In genomic region chr4:142184852-142185532, GRCm38 (mm10) we compare ENCODE assay signal across 16 mouse cellular contexts. TPM values are rescaled to one million over a fixed set of nuclear protein-coding genes. Genes with fewer than 3 reads are reported as not detected.
DNase-seq lines count a peak whose midpoint lies in the region; ATAC-seq and TF ChIP-seq lines count a peak whose summit lies in the region.
"Had no signal": no experiment of that assay in that cellular context is flagged by ENCODE, and none has a peak within 500 bp of the region (broad histone marks: within the 10 kb centered on the region; RNA-seq: fewer than 3 reads in every experiment).

No protein-coding gene starts in this region.

- peaks cover 6% of the 10 kb centered on the region; the same call in 1 of the 2 replicates for H3K9me3 ChIP-seq in hindbrain, embryonic 10.5 days
- H3K9me3 ChIP-seq in hindbrain, postnatal 0 days (ENCODE audit: low read length), result no peaks in the 10 kb centered on the region
- H3K9me3 ChIP-seq in kidney, embryonic 15.5 days (replicated peaks), result 0 out of 2 replicates have a peak, but pooled peaks cover 3% of the 10 kb centered on the region
- H3K9me3 ChIP-seq in stomach, embryonic 14.5 days (ENCODE audit: control insufficient read depth, low read depth, low read length), result no peaks in the 10 kb centered on the region
- H3K9me3 ChIP-seq: embryonic facial prominence, embryonic 13.5 days; hindbrain, embryonic 12.5 days; neural tube, embryonic 12.5 days had no signal

- no peak overlapping the region for H3K4me2 ChIP-seq in hindbrain, postnatal 0 days (ENCODE audit: low read depth, low read length)
- H3K4me2 ChIP-seq in kidney, embryonic 15.5 days, result no peak overlapping the region
- H3K4me2 ChIP-seq in stomach, embryonic 14.5 days (replicated peaks; ENCODE audit: low read depth, low read length), result no peak overlapping the region
- H3K4me2 ChIP-seq: embryonic facial prominence, embryonic 13.5 days; hindbrain, embryonic 12.5 days; lung, embryonic 14.5 days; midbrain, embryonic 11.5 days; neural tube, embryonic 12.5 days had no signal

- 0 out of 2 replicates have a peak overlapping the region, but pooled peaks have one; percentile 30 for H3K27ac ChIP-seq in hindbrain, embryonic 10.5 days
- no peak overlapping the region for H3K27ac ChIP-seq in hindbrain, postnatal 0 days
- H3K27ac ChIP-seq in kidney, embryonic 15.5 days, result peak overlapping the region; percentile 77
- H3K27ac ChIP-seq in stomach, embryonic 14.5 days (ENCODE audit: low read length), result peak overlapping the region; percentile 75; the same call in 1 of the 2 replicates
- H3K27ac ChIP-seq: embryonic facial prominence, embryonic 13.5 days; hindbrain, embryonic 12.5 days; neural tube, embryonic 12.5 days had no signal

- DNase-seq in hindbrain, embryonic 10.5 days (ENCODE audit: low spot score), result no peak
- DNase-seq in hindbrain, postnatal 0 days (ENCODE audit: low spot score), result no peak
- DNase-seq in cerebellum, postnatal 10 days, result peak; percentile 71 to 81
- DNase-seq in gastrocnemius, postnatal 25 days, result no peak
- DNase-seq in adipocyte (ENCODE audit: low spot score), result no peak
- DNase-seq: B cell, adult 2 months; forebrain, postnatal 0 days; lung, embryonic 14.5 days; right cerebral cortex, adult 18-20 months had no signal

- no peaks in the 10 kb centered on the region for H3K27me3 ChIP-seq in hindbrain, embryonic 10.5 days (ENCODE audit: insufficient read depth, poor library complexity, severe bottlenecking)
- H3K27me3 ChIP-seq in hindbrain, postnatal 0 days (ENCODE audit: insufficient read depth, low read length), result no peaks in the 10 kb centered on the region
- no peaks in the 10 kb centered on the region for H3K27me3 ChIP-seq in kidney, embryonic 15.5 days
- H3K27me3 ChIP-seq in stomach, embryonic 14.5 days (ENCODE audit: control insufficient read depth, insufficient read depth, low read length), result no peaks in the 10 kb centered on the region
- H3K27me3 ChIP-seq: embryonic facial prominence, embryonic 13.5 days; hindbrain, embryonic 12.5 days; neural tube, embryonic 12.5 days had no signal

- H3K9ac ChIP-seq in hindbrain, postnatal 0 days (replicated peaks; ENCODE audit: low read length), result no peak overlapping the region
- H3K9ac ChIP-seq in kidney, embryonic 15.5 days, result no peak overlapping the region
- H3K9ac ChIP-seq in stomach, embryonic 14.5 days (replicated peaks; ENCODE audit: low read depth, low read length), result no peak overlapping the region
- H3K9ac ChIP-seq: embryonic facial prominence, embryonic 13.5 days; forebrain, postnatal 0 days; hindbrain, embryonic 12.5 days; lung, embryonic 14.5 days; neural tube, embryonic 12.5 days had no signal

- H3K36me3 ChIP-seq in hindbrain, embryonic 10.5 days, result peaks cover 2% of the 10 kb centered on the region; the same call in 1 of the 2 replicates
- H3K36me3 ChIP-seq in hindbrain, postnatal 0 days (ENCODE audit: insufficient read depth, low read length), result no peaks in the 10 kb centered on the region
- H3K36me3 ChIP-seq in kidney, embryonic 15.5 days, result 0 out of 2 replicates have a peak, but pooled peaks cover 5% of the 10 kb centered on the region
- no peaks in the 10 kb centered on the region for H3K36me3 ChIP-seq in stomach, embryonic 14.5 days (ENCODE audit: control insufficient read depth, insufficient read depth, low read length)
- H3K36me3 ChIP-seq: embryonic facial prominence, embryonic 13.5 days; hindbrain, embryonic 12.5 days; neural tube, embryonic 12.5 days had no signal

- WGBS in hindbrain, embryonic 10.5 days, result 94% methylated on average over 13 of the region's 13 CpGs
- WGBS in hindbrain, postnatal 0 days, result 78% methylated on average over 13 of the region's 13 CpGs
- WGBS in kidney, embryonic 15.5 days, result 83% methylated on average over 13 of the region's 13 CpGs
- WGBS in stomach, embryonic 14.5 days, result 67% methylated on average over 13 of the region's 13 CpGs

- no peak overlapping the region for H3K4me3 ChIP-seq in hindbrain, embryonic 10.5 days
- no peak overlapping the region for H3K4me3 ChIP-seq in hindbrain, postnatal 0 days (ENCODE audit: low read length)
- no peak overlapping the region for H3K4me3 ChIP-seq in kidney, embryonic 15.5 days (replicated peaks)
- no peak overlapping the region for H3K4me3 ChIP-seq in stomach, embryonic 14.5 days (ENCODE audit: low read depth, low read length)
- H3K4me3 ChIP-seq: embryonic facial prominence, embryonic 13.5 days; hindbrain, embryonic 12.5 days; neural tube, embryonic 12.5 days had no signal

- no peak for ATAC-seq in hindbrain, postnatal 0 days
- no peak for ATAC-seq in kidney, embryonic 15.5 days (replicated peaks; ENCODE audit: low FRiP score)
- peak; percentile 35 for ATAC-seq in stomach, embryonic 14.5 days (ENCODE audit: insufficient number of reproducible peaks, insufficient read depth, low FRiP score, low read depth)
- no peak for ATAC-seq in CD4-positive, CD25-positive, alpha-beta regulatory T cell, adult 4 months
- ATAC-seq: forebrain, postnatal 0 days had no signal

- TF ChIP-seq CTCF in hindbrain, postnatal 0 days (IDR thresholded peaks at IDR 0.05; ENCODE audit: low read depth), result no peak

- H3K4me1 ChIP-seq in hindbrain, embryonic 10.5 days (replicated peaks), result peaks cover 23% of the 10 kb centered on the region
- peaks cover 10% of the 10 kb centered on the region for H3K4me1 ChIP-seq in hindbrain, postnatal 0 days (ENCODE audit: insufficient read depth, low read length)
- H3K4me1 ChIP-seq in kidney, embryonic 15.5 days, result peaks cover 48% of the 10 kb centered on the region
- peaks cover 21% of the 10 kb centered on the region for H3K4me1 ChIP-seq in stomach, embryonic 14.5 days (ENCODE audit: control insufficient read depth, insufficient read depth, low read length)
- H3K4me1 ChIP-seq: neural tube, embryonic 12.5 days had no signal

RNA-seq across cellular contexts. Expression of gene Kazn, which starts 54.2 kb away (rescaled TPM):
- 11.4 and 14.3 TPM in 2 replicates for polyA plus RNA-seq in hindbrain, embryonic 10.5 days (2016; fragmentation: Nextera tagmentation; extraction: Ambion mirVana)
- total RNA-seq in hindbrain, postnatal 0 days (2014; rRNA removed), result 74.3 and 78.3 TPM in 2 replicates
- 19.3 and 20.9 TPM in 2 replicates for polyA plus RNA-seq in hindbrain, postnatal 0 days (2015; fragmentation: Nextera tagmentation; extraction: Ambion mirVana)
- 15.9 and 16.4 TPM in 2 replicates for polyA plus RNA-seq in kidney, embryonic 15.5 days (2015; fragmentation: Nextera tagmentation; extraction: Ambion mirVana)
- 12.5 and 14.3 TPM in 2 replicates for polyA plus RNA-seq in stomach, embryonic 14.5 days (2014; fragmentation: Nextera tagmentation; extraction: Ambion mirVana)
- not detected for polyA plus RNA-seq in CD4-positive, CD25-positive, alpha-beta regulatory T cell, adult 4 months (2017; shearing (Covaris generic))
- total RNA-seq in gastrocnemius, postnatal 25 days (2021), result 1 to 10 TPM; 1.9 to 2.5 TPM

Comparison
In these comparisons a context has a peak if more than half of its experiments do, and no peak if none do; other contexts are left out.
1. DNase-seq: peak in cerebellum, postnatal 10 days (2 of 2); none in hindbrain, embryonic 10.5 days (single experiment), hindbrain, postnatal 0 days (single experiment), gastrocnemius, postnatal 25 days (single experiment) and adipocyte (single experiment).
2. RNA of gene Kazn, which starts 54.2 kb away (polyA plus RNA-seq): 19.3 to 20.9 TPM in hindbrain, postnatal 0 days, 15.9 to 16.4 TPM in kidney, embryonic 15.5 days, 11.4 to 14.3 TPM in hindbrain, embryonic 10.5 days and 12.5 to 14.3 TPM in stomach, embryonic 14.5 days; not detected in CD4-positive, CD25-positive, alpha-beta regulatory T cell, adult 4 months; every median in the first group is over 10 times any median in the second.